Mouse (Mus musculus) gastrocnemius, postnatal 14 days (tissue): Measurements from ENCODE around the gene Drosha. TPM values are rescaled to one million over a fixed set of nuclear protein-coding genes. Genes with fewer than 3 reads are reported as not detected.

Experiments used
- DNase-seq: peaks from one replicate; pipeline ENCODE4 v3.0.0; 2021; ENCODE audit warnings: mixed read lengths
- intact Hi-C: fragments of 180-260 bp; cut with DNase I; formaldehyde crosslinking; loops from one replicate; pipeline ENCODE4 v1.15.1; 2025; ENCODE audit warnings: low total_unique reads
- total RNA-seq, 2 experiments: library from RNA; stranded (reverse); gene quantifications; 2 replicates each; pipeline ENCODE4 v1.2.3; 2021

Gene Drosha
- total RNA-seq, 2 experiments from 2014 or later = 22.4 to 25.7 TPM

DNA sequence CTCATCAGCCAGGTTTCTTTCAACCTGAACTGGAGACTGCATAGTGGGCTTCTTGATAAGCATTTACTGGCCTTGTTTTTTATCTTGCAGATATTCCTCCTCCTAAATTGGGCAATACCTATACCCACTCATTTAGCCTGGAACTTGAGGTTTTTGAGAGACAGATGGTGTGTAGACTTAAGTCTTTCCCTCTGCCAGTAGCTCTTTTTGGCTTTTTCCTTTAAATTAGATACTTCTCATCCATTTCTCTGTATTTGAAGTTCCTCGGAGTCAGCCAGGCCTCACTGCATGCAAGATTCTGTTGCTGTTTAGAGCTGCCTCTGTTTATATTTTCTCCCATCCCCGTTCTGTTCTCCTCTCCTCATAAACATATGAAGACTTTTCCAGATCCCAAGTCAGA is 51.7 kb downstream of the Drosha start:
- DNase-seq = no peak
- intact Hi-C loops = no loop called here

DNA sequence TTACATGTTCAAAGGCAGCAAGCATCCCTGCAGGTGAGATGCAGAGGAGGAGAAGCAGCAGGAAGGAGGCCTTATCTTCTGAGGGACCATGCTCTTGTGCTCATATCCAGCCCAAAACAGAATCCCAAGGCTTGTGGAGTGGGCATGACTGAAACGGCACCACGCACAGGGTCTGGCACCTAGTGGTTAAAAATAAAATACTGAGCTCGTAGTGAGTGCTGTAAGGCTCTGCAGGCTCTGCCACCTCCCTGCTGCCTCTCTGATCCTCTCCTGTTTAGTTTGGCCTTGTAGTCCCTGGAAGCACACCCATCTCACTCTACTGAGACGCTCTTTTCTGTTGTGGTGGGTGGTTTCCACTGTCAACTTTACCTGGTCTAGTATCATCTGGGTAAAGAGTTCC is 52.3 kb downstream of the Drosha start:
- intact Hi-C loops = no loop called here
- DNase-seq = no peak

DNA sequence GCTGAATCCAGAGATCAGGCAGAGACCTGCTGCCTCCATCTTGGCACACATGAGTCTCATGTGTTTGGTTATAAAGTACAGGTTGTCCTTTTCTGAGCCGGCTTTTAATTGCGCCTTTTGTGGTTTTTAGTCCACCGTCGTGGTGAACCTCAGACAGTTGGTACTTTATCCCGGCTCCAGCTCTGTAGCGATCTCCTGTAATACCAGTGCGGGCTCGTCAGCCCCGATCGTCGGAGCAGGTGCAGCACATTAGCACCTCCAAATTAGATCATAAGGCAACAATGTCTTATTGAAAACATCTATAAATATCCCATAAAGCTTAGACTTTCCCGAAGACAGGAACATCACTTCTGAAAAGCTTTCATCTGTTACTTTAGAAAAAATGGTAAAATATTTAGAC is 53.3 kb downstream of the Drosha start:
- DNase-seq = no peak
- intact Hi-C loops = no loop called here

DNA sequence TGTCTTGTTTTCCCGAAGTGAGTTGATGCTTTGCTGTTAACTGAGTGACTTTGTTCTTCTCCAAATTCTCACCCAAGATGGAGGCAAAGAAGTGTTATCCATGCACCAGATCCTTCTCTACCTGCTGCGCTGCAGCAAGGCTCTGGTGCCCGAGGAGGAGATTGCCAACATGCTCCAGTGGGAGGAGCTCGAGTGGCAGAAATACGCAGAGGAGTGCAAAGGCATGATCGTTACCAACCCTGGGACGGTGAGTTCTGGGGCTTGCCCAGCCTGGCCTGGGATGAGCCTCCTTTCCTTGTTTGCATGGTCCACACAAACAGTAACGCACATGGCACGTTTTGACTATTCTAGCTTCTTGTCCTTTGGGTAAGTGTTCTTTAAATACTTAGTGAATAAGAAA is 54.0 kb downstream of the Drosha start:
- no peak for DNase-seq
- intact Hi-C loops = no loop called here

DNA sequence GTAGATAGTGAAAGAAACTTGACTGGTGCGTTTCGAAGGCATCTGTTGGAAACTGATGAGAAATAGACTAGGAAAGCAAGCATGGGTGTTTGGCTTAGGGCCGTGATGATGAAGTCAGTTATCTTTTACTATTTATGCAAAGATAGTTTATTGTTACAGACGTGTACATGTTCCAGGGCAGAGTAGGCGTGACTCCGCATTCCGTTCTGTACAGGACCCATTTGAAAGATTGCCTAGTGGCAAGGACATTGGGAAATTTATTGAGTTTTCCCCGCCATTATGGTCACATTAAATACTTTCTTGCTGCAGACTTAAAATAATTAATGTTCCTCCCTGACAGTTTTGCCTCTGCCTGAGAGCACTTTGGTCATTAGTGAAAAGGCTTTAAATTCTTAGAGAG is 55.3 kb downstream of the Drosha start:
- intact Hi-C loops = no loop called here
- DNase-seq = no peak

DNA sequence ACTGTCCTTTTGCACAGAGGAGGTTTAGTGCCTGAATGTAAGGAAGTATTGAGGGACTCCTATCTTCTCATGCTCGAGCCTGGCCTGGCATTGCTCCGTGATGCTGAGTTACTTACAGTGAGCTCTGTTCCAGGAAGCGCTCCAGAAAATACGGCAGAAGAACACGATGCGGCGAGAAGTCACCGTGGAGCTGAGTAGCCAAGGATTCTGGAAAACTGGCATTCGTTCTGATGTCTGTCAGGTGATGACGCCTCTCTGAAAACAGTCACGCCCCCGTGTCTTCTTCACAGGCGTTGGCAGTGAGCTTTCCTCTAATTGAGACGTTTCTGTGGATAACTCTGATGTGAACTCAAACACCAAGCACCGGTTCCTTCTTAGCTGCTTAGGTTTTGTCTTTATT is 60.2 kb downstream of the Drosha start:
- DNase-seq = no peak
- intact Hi-C loops = no loop called here

DNA sequence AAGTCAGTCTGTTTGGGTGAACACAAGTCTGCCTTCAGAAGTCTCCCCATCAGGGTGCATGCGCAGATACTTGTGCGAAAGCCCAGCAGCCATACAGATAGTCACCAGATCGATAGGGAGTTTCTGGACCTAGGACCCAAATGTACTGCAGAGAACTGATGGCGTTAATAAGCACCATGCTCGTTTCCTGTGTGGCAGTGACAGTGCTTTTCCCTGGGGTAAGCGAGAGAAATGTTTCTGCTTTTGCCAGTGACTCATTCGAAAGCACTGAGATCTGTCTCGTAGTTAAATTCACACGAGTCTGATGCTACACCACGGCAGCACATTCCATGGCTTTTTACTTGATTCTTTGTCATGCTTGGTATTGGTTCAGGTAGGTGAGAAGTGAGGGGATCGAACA is 60.7 kb downstream of the Drosha start:
- no peak for DNase-seq
- intact Hi-C loops = no loop called here

DNA sequence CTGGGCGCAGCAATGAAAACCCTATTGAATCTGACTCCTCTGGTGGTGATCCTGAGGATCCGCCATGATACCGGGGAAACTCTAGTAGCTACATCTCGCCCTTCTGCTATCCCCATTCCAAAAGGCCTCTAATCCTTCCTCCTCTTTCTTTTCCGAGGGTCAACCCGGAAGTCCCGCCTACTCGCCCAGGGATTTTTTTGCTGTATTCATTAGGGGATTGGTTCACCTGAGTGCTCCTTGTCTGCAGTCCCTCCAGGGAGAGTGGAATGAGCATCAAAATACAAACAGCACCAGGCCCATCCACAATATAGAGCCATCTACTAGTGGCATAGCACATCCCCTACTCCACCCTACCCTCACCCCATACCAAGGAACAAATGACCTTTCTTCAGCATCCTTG is 62.6 kb downstream of the Drosha start:
- no peak for DNase-seq
- intact Hi-C loops = no loop called here

DNA sequence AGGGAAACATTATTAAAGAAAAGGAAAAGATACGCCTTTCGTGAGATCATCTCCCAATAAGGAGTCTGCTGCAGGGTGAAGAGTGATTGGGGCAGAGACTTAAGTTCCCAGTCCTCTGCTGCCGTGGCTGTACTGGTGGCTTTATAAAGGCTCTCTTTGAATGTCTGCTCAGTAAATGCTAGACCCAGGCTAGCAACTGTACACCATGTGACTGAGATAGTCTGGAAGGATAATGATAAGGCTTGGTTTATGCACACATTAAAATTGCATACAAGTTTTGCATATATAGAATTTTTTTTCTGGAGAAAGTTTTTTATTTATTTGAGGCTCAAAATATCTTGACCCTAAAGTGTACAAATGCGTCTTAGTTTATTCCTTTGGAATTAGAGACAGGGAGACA is 63.7 kb downstream of the Drosha start:
- no peak for DNase-seq
- intact Hi-C loops = no loop called here

DNA sequence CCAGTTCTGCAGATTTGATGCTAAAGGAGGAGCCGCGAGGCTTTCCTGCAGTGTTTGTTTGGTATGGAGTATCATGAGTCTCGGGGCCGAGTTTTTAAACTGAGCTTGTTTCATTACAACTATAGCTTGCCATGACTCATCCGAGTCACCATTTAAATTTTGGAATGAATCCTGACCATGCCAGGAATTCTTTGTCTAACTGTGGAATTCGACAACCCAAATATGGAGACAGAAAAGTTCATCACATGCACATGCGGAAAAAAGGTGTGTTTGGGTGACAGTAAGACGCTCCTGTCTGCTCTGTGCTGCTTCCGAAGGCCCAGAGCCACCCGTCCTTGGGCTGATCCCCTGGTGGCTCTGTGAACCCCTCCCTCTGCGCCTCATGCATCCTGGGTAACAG is 65.3 kb downstream of the Drosha start:
- no peak for DNase-seq
- intact Hi-C loops = no loop called here

DNA sequence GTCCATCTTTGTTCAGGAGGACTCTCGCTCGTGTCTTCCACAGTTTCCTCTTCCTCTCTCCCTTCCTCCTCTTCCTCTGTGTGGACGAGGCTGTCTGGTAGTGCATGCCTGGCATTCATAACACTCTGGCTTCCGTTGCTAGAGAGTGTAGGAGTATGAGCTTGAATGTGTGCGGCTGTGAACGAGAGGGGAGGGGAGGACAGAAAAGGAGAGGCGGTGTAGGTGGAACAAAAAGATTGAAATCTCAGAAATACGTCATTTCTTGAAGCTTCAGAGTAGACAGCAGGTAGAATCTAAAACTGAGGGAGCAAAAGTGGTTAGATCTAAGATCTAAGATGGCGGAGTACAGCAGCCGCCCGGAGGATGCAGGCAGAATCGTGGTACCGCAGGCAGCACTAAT is 70.8 kb downstream of the Drosha start:
- intact Hi-C loops = no loop called here

DNA sequence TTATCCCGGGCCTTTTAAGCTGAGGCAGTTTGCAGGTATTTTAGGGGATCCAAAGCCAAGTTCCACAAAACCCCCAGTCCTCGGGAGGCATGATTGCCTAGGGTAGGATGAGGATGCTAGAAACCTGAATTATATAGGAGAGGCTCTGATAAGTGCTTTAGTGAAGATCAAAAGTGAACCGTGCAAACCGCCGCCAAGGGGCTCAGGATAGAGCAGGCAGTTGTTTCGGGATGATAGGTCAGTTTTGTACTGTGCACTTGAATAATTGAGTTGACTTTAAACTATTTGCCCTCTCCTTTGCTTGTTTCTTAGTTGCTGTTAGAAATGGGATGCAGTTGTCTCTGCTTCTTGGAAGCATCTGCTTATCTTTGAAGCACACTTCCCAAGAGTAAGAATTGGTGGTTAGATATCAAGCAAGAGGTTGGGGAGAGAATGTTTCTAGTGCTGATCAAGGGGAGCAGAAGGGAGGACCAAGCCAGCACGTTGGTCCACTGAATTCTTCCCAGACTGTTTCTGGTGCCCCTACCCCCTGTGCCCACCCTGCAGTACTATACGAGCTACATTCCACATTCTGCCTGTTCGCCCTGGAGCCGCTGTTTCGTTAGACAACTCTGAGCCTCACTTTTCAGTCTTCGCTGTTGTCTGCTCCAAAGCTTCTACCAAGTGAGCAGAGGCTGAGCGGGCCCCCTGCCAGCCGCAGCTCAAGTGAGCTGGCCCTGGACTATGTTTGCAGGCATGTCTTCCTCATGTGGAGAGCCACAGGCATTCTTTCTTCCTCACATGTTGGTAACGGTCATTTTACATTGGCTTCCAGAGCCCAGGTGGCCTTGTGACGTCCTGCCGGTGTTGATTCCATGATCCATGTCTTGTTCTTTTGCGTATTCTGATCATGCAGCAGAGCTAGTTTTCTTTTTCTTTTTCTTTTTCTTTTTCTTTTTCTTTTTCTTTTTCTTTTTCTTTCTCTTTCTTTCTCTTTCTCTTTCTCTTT is 71.7 kb downstream of the Drosha start:
- intact Hi-C loops = no loop called here
- DNase-seq = no peak

More for the DNA sequence above, 70.8 kb downstream of the Drosha start:
- DNase-seq = no peak

DNA sequence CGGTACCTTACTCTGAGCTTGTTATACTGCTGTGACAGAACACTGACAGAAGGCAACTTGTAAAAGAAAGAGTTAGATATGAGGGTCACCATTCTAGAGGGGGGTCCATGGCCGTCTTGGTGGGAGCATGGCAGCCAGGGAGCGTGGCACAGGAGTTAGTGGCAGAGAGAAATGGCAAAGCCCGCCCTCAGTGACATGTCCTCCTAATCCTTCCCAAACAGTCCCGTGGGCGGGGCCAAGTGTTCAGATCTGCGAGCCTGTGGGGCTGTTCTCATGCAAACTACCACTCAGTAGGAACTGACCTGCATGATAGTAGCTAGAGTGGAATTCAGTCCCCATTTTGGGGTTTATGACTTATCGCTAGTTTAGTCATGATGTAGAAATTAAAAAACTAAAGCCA is 73.2 kb downstream of the Drosha start:
- intact Hi-C loops = no loop called here
- no peak for DNase-seq

DNA sequence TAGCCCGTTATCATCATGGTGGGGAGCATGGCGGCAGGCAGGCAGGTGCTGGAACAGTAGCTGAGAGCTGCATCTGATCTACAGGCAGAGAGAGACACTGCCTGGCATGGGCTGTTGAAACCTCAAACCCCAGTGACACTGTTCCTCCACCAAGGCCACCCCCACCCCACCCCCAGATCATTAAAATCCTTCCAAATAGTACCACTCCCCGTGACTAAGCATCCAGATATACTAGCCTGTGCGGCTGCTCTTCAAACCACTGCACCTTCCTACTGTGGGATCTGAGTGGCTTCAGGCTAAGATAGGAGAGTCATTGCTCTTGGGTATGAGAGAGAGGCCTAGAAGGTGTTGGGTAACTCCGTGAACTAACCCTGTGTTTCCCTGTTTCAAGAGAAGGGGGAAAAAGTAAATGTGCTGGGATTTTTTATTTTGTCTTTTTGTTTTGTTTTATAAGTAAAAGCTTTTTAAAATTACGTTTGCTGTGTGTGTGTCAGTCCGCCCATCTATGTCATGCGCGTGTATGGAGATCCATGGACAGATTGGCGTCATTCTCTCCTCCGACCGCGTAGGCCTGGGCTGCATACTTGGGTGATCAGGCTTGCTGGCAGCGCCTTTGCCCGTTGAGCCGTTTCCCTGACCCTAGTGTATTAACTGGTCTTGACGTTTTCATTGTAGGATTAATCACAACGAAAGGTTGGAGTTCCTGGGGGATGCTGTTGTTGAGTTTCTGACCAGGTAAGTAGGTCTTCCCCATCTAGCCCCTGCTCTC is 76.0 kb downstream of the Drosha start:
- no peak for DNase-seq
- intact Hi-C loops = no loop called here

DNA sequence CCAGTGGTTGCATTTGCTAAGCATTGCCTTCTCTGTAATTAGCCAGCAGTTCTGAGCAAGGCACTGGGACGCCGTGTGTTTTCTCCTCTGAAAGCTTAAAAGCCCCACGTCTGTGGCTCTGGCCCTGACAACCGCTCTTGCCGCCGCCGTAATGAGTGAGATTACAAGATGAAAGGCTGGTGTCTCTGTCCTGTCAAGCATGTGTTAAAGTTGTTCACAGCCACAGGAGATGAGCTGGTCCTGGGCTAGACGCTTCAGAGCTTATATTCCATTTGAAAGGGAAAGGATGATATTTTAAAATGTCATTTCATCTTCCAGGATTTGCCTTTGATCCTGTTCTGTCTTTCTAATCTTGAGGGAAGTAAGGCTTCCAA is 76.6 kb downstream of the Drosha start:
- no peak for DNase-seq
- intact Hi-C loops = no loop called here

DNA sequence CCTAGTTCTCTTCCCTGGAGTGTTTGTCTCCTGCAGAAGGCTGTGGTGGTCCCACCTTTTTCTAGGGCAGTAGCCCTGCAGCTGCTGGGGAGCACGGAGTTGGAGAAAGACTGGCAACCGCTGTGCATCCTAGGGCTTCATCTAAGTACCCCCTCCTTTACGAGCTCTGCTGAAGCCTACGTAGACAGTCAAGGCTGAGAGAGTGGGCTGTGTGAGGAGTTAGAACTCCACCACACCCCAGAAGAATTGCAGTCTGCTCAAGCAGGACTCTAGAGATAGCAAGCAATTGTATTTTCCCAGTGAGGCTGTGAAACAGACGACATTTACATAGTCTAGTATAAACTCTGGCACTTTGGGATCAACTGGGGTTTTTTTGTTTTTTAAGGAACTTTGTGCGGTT is 79.8 kb downstream of the Drosha start:
- intact Hi-C loops = no loop called here
- no peak for DNase-seq

DNA sequence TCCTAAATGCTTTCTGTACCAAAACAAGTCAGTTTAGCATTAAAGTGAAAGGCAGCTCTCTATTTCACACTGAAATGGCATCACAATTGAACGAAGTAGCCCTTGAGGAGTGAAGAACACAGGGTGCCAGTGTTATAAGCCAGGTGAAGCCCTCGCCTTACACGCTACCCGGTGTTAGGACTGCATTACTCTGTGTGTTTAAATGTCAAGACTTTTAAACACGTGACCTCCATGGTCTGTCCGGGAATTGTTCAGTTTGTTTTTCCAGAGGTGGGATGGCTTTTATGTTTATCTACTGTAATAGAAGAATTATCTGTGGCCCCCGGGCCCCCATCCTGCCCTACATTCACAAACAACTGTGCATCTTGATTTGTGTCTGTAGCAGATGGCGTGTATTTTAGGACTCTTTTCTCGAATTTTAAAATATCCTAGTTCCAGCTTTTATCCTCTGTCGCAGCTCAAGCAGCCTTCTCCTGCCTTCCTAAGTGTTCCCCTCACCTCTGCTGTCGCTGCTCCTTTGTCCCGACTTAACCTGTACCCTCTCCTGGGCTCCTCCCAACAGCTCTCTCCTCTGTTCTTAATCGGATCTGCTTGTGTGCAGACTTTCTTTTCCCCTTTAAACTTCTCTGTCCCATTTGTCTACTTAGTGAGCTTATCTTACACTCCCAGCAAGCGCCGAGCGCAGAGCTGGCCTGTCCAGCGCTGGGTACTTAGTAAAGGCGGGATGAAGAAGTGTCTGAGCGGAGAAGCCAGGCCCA is 83.5 kb downstream of the Drosha start:
- no peak for DNase-seq
- intact Hi-C loops = no loop called here

DNA sequence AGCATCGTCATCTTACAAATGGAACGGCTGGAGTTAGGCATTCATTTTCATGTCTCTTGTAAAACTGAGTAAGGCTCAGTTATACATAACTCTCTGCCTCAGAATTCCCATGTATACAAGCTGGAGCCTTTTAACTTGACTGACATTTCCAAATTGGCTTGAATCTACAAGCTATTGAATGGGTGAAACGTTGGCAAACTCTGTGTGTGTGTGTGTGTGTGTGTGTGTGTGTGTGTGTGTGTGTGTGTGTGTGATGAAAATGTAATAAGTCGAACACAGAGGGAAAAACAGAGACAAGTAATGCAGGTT is 84.1 kb downstream of the Drosha start:
- intact Hi-C loops = no loop called here
- no peak for DNase-seq

DNA sequence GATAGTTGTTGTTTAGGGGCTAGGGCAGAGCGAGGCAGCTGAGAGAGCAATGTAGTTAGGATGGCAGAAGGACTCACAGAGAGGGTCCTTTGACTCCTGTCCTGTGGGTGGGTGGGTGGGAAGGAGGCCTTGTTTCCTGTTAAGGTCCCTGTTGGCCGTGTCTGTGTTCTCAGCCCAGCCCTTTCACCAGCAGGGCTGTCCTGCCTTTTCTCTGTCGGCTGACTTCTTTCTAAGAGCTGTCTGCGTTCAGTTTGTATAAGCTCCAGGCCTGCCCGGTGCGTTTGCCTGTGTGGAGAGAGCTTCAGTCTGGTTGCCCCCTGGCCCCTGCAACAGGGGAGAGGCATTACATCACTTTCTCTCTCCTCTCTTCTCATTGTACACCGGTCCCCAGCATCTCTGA is 84.6 kb downstream of the Drosha start:
- intact Hi-C loops = no loop called here
- no peak for DNase-seq

DNA sequence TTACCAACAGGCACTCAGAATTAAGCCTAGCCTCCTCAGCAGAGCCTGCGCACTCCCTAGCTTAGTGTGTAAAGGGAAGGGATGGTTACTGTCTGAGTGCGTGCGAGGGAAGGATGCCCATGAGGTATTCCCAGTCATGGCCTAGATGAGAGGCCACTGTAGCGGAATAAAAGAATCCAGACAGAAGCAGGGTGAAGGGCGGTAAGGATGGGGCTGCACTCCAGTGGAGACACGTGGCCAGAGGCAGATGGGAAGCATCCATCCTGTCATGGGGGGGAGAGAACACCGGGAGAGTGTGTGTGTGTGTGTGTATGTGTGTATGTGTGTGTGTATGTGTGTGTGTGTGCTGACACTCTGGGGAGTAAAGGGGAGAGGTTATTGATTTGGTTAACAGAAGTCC is 86.5 kb downstream of the Drosha start:
- no peak for DNase-seq
- intact Hi-C loops = no loop called here
